Mouse (Mus musculus): ENCODE measurements at regions not wholly inside any gene's neighbourhood (a gene's known extent, or its start where the extent isn't known, plus 50 kb on each side); places are given as distances from the start of the nearest gene placed in this dataset.

- TF ChIP-seq HCFC1 (IDR thresholded peaks at IDR 0.05; ENCODE audit: borderline replicate concordance, insufficient read depth, low read length): no peak
- TF ChIP-seq ZNF384 (IDR thresholded peaks at IDR 0.05; ENCODE audit: low read depth, low read length): no peak
- TF ChIP-seq ZC3H11A (IDR thresholded peaks at IDR 0.05; ENCODE audit: borderline replicate concordance, low read depth, low read length): no peak
- no peak for TF ChIP-seq CHD2 (IDR thresholded peaks at IDR 0.05; ENCODE audit: low read depth, low read length)
- TF ChIP-seq MAFK (IDR thresholded peaks at IDR 0.05; ENCODE audit: insufficient read depth, low read depth, low read length): no peak
Observed at GRCm38 (mm10) chr12:77596676-77597075, 358.8 kb downstream of the Fut8 start.
